Mouse (Mus musculus): ENCODE measurements around the gene Obp2a. TPM values are rescaled to one million over a fixed set of nuclear protein-coding genes. Genes with fewer than 3 reads are reported as not detected.

The Obp2a gene
- not detected for total RNA-seq (2023)

DNA sequence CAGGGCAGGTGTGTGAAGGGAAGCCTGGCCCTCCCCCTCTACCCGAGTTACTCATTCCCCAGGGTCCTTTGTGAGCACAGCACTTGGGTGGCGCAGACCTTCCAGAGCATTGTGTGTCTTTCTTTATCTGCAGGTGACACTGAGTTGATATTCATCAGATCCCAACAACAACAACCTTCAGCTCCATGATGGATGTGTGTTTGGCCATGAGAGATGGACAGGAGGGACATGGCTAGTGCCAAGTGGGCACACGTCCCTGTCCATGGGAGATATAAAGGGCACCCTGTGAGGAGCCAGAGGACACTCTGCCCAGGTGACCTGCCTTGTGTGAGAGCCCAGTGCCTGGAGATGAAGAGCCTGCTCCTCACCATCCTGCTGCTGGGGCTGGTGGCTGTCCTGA is at the start of gene Obp2a:
Gene Obp2a, plus strand, starts transcription at position 301 of the 400 bp plus-strand sequence.

GRCm38 (mm10) chr2:25652902-25653301 is 46.9 kb upstream of the Obp2a start, which contains the start of gene Lcn8:
Lcn8 (plus strand) TSS chr2:25653120.

DNA sequence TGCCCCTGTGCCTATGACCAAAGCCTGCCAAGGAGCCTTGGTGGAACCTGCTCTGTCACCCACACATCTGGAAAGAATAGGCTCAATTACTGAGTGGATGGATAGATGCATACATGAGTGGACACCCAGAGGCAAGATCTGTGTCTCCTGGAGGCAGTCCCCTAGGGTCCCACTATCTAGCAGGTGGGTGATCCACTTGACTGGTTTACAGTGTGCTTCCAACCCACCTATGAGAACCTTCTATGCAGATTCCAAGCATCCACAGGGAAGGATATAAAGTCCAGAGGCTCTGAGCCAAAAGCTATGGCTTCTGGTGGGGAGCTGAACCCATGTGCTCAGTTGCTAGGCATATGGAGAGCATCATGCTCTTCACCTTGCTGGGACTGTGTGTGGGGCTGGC is 42.2 kb upstream of the Obp2a start, which contains the start of gene Lcn5:
Gene Lcn5, plus strand, starts transcription at position 301 of the 400 bp plus-strand sequence.

DNA sequence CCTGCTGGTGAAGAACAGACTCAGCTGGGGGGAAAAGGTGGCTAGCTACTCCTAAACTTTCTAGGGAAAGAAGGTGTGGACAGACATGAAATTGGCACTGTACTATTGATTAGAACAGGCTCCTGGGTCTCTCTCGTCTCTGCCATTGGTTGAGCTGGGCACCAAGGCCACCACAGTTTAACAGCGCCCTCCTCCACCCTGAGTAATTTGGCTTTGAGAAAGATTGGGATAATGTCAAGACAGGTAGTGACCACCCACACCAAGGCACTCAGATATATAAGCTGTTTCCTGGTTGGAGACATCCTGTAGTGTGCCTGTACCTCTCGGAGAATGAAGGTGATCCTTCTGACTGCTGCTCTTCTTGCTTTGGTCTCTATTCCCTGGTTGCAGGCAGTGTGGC is 23.4 kb upstream of the Obp2a start, which contains the start of gene Lcn6:
Gene Lcn6, plus strand, starts transcription at position 301 of the 400 bp plus-strand sequence.

DNA sequence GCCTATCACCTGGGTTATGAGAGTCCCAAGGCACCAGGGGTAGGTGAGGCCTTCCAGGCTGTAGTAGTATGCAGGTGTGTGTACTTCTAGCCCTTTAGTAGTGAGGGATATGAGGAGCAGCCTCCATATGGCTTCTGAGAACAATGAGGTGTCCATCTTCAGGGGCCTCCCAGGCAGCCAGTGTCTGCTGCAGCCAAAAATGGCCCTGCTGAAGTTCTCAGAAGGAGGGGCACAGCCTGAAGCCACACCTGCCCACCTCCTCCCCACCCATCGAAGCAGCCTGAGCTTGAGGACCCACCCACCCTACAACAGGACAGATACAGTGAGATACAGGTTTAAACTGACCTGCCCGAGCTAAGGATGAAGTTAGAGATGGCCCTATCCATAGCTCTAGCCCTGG is 17.4 kb upstream of the Obp2a start, which contains the start of gene Lcn10:
Gene Lcn10, plus strand, starts transcription at position 301 of the 400 bp plus-strand sequence.

GRCm38 (mm10) chr2:25706643-25707481 is 7.0 kb downstream of the Obp2a start, which contains the start of gene Bmyc:
Bmyc (plus strand) TSS chr2:25706739.

DNA sequence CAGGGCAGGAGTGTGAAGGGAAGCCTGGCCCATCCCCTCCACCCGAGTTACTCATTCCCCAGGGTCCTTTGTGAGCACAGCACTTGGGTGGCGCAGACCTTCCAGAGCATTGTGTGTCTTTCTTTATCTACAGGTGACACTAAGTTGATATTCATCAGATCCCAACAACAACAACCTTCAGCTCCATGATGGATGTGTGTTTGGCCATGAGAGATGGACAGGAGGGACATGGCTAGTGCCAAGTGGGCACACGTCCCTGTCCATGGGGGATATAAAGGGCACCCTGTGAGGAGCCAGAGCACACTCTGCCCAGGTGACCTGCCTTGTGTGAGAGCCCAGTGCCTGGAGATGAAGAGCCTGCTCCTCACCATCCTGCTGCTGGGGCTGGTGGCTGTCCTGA is 36.9 kb downstream of the Obp2a start, which contains the start of gene Obp2b:
Gene Obp2b, plus strand, starts transcription at position 301 of the 400 bp plus-strand sequence.

Other genes with a start within 250 kb of the Obp2a start
- not detected for gene Clic3, start 243.2 kb upstream of the Obp2a start, total RNA-seq (2023)
- 10 to 100 TPM; 44.7 to 53.4 TPM for gene Paxx, start 238.9 kb upstream of the Obp2a start, total RNA-seq (2023)
- gene Ptgds, start 230.0 kb upstream of the Obp2a start, total RNA-seq (2023), result not detected
- not detected for gene Lcn12, start 206.1 kb upstream of the Obp2a start, total RNA-seq (2023)
- gene Fbxw5, start 199.3 kb upstream of the Obp2a start, total RNA-seq (2023), result 10 to 100 TPM; 26.8 to 28.7 TPM
- under 1 TPM; 0.44 to 0.64 TPM for gene C8g, start 198.3 kb upstream of the Obp2a start, total RNA-seq (2023)
- 10 to 100 TPM; 21.6 to 24.3 TPM for gene Traf2, start 153.1 kb upstream of the Obp2a start, total RNA-seq (2023)
- 10 to 100 TPM; 87.5 to 92.7 TPM for gene Edf1, start 142.2 kb upstream of the Obp2a start, total RNA-seq (2023)
- under 1 TPM; 0.42 to 0.62 TPM for gene Mamdc4, start 125.2 kb upstream of the Obp2a start, total RNA-seq (2023)
- gene Phpt1, start 124.8 kb upstream of the Obp2a start, total RNA-seq (2023), result 1 to 10 TPM; 4.7 to 5.8 TPM
- gene Ajm1, start 118.3 kb upstream of the Obp2a start, total RNA-seq (2023), result not detected
- 10 to 100 TPM; 28.3 to 46.4 TPM for gene Rabl6, start 91.5 kb upstream of the Obp2a start, total RNA-seq (2023)
- gene Ccdc183, start 82.4 kb upstream of the Obp2a start, total RNA-seq (2023), result not detected
- 1 to 10 TPM; 3.5 to 4.4 TPM for gene Tmem141, start 78.0 kb upstream of the Obp2a start, total RNA-seq (2023)
- 1 to 10 TPM; 1.8 to 2.7 TPM for gene Fcna, start 72.0 kb upstream of the Obp2a start, total RNA-seq (2023)
- not detected for gene Lcn8, start 46.9 kb upstream of the Obp2a start, total RNA-seq (2023)
- gene Lcn5, start 42.1 kb upstream of the Obp2a start, total RNA-seq (2023), result not detected
- not detected for gene Lcn6, start 23.3 kb upstream of the Obp2a start, total RNA-seq (2023)
- not detected for gene Lcn10, start 17.3 kb upstream of the Obp2a start, total RNA-seq (2023)
- 1 to 10 TPM; 4.0 to 6.7 TPM for gene Bmyc, start 6.7 kb downstream of the Obp2a start, total RNA-seq (2023)
- not detected for gene Obp2b, start 37.0 kb downstream of the Obp2a start, total RNA-seq (2023)
- not detected for gene Lcn3, start 65.5 kb downstream of the Obp2a start, total RNA-seq (2023)
- gene Lcn11, start 77.0 kb downstream of the Obp2a start, total RNA-seq (2023), result not detected
- not detected for gene Gm13539, start 82.2 kb downstream of the Obp2a start, total RNA-seq (2023)
- not detected for gene Glt6d1, start 115.8 kb downstream of the Obp2a start, total RNA-seq (2023)
- gene Lcn9, start 123.1 kb downstream of the Obp2a start, total RNA-seq (2023), result not detected
- not detected for gene Sohlh1, start 147.2 kb downstream of the Obp2a start, total RNA-seq (2023)
- not detected for gene Kcnt1, start 163.7 kb downstream of the Obp2a start, total RNA-seq (2023)

All from neutrophil, adult 59 days (primary cell).